Mouse (Mus musculus) intestine, embryonic 14.5 days (tissue): ENCODE data around the gene Cmip. TPM values are rescaled to one million over a fixed set of nuclear protein-coding genes. Genes with fewer than 3 reads are reported as not detected.
A peak's percentile ranks its signal among the peaks of the same experiment; 100 is the strongest.

Experiments
- ATAC-seq: fragments of 200-750 bp; cut with Nextera tagmentation; replicated peaks from 2 replicates; pipeline ENCODE4 v1.8.0; 2017; ENCODE audit warnings: low read depth, moderate number of reproducible peaks, moderate TSS enrichment, moderate library complexity; ENCODE audit not compliant: low FRiP score, low TSS enrichment
- DNase-seq: peaks from one replicate; pipeline ENCODE4 v3.0.0-alpha.2; 2018; ENCODE audit warnings: low spot score
- H3K27ac ChIP-seq: fragments of 300-500 bp; sonication (generic); 2 replicates; pipeline ENCODE4 v1.5.1; 2014; ENCODE audit warnings: low read depth, mild to moderate bottlenecking, control low read depth
- H3K27me3 ChIP-seq: fragments of 300-500 bp; sonication (generic); replicated peaks from 2 replicates; pipeline ENCODE4 v1.6.1; 2014; ENCODE audit warnings: low read length, control low read depth; ENCODE audit not compliant: control insufficient read depth, insufficient read depth
- H3K36me3 ChIP-seq: fragments of 300-500 bp; sonication (generic); 2 replicates; pipeline ENCODE4 v1.6.1; 2014; ENCODE audit warnings: low read length, control low read depth; ENCODE audit not compliant: control insufficient read depth, insufficient read depth
- H3K4me1 ChIP-seq: fragments of 300-500 bp; sonication (generic); replicated peaks from 2 replicates; pipeline ENCODE4 v1.6.1; 2014; ENCODE audit warnings: low read length, control low read depth, mixed read lengths; ENCODE audit not compliant: control insufficient read depth, insufficient read depth
- H3K4me2 ChIP-seq: fragments of 300-500 bp; sonication (generic); 2 replicates; pipeline ENCODE4 v1.6.1; 2014; ENCODE audit warnings: low read length
- H3K4me3 ChIP-seq: fragments of 300-500 bp; sonication (generic); 2 replicates; pipeline ENCODE4 v1.5.1; 2014; ENCODE audit warnings: low read depth, low read length, control low read depth, mixed read lengths
- H3K9ac ChIP-seq: fragments of 300-500 bp; sonication (generic); 2 replicates; pipeline ENCODE4 v1.6.1; 2014; ENCODE audit warnings: mild to moderate bottlenecking, low read length
- H3K9me3 ChIP-seq: fragments of 300-500 bp; sonication (generic); 2 replicates; pipeline ENCODE4 v1.6.1; 2016; ENCODE audit warnings: low read length, control low read depth; ENCODE audit not compliant: control insufficient read depth
- WGBS: fragments of 180-500 bp; shearing (Covaris S2); extraction: QIAGEN DNeasy Blood & Tissue Kit; methylation state at CpG from one replicate; pipeline ENCODE4 v1.1.7; 2014; 5-methylcytosine and 5-hydroxymethylcytosine counted together
- polyA plus RNA-seq: library from polyadenylated mRNA; unstranded; fragments of >200 nt; fragmentation: Nextera tagmentation; extraction: Ambion mirVana; gene quantifications from 2 replicates; pipeline ENCODE4 v1.2.1, GENCODE M21; 2014

The Cmip gene
- polyA plus RNA-seq, 1 experiment from 2014 or later: 22.4 TPM

- Histone ChIP-seq H3K27ac (peak overlapping the region; percentile 3; the same call in 1 of the 2 replicates), H3K4me3 (no peak overlapping the region), H3K27me3 (no peaks in the 10 kb centered on the region), H3K9ac (no peak overlapping the region), H3K36me3 (no peaks in the 10 kb centered on the region), H3K4me1 (peaks cover 44% of the 10 kb centered on the region), H3K9me3 (no peaks in the 10 kb centered on the region), H3K4me2 (peak overlapping the region; percentile 89)
- 36% methylated on average over 14 of the region's 14 CpGs for WGBS
- ATAC-seq: no peak
- DNase-seq: no peak
Observed at GRCm38 (mm10) chr8:117260930-117261475, 4.1 kb downstream of the Cmip start.

GRCm38 (mm10) chr8:117261702-117262101 is 4.8 kb downstream of the Cmip start:
- no peak overlapping the region for H3K4me3 ChIP-seq
- no peak for DNase-seq
- no peak overlapping the region for H3K27ac ChIP-seq
- no peaks in the 10 kb centered on the region for H3K27me3 ChIP-seq
- peaks cover 44% of the 10 kb centered on the region for H3K4me1 ChIP-seq
- H3K36me3 ChIP-seq: no peaks in the 10 kb centered on the region
- H3K9ac ChIP-seq: no peak overlapping the region
- 39% methylated on average over 9 of the region's 9 CpGs for WGBS
- no peak for ATAC-seq
- H3K4me2 ChIP-seq: peak overlapping the region; percentile 89
- H3K9me3 ChIP-seq: no peaks in the 10 kb centered on the region

- Histone ChIP-seq H3K9ac (no peak overlapping the region), H3K4me3 (no peak overlapping the region), H3K27ac (no peak overlapping the region), H3K9me3 (no peaks in the 10 kb centered on the region), H3K36me3 (no peaks in the 10 kb centered on the region), H3K27me3 (no peaks in the 10 kb centered on the region), H3K4me1 (peaks cover 44% of the 10 kb centered on the region), H3K4me2 (no peak overlapping the region)
- 40% methylated on average over 8 of the region's 8 CpGs for WGBS
- DNase-seq: no peak
- no peak for ATAC-seq
Observed at GRCm38 (mm10) chr8:117262685-117263084, 5.8 kb downstream of the Cmip start.

GRCm38 (mm10) chr8:117263442-117263841 is 6.6 kb downstream of the Cmip start:
- H3K27me3 ChIP-seq: no peaks in the 10 kb centered on the region
- H3K9ac ChIP-seq: no peak overlapping the region
- DNase-seq (no peak), ATAC-seq (no peak)
- H3K27ac ChIP-seq: no peak overlapping the region
- 47% methylated on average over 6 of the region's 6 CpGs for WGBS
- no peaks in the 10 kb centered on the region for H3K36me3 ChIP-seq
- H3K4me3 ChIP-seq: no peak overlapping the region
- H3K4me2 ChIP-seq: no peak overlapping the region
- H3K9me3 ChIP-seq: no peaks in the 10 kb centered on the region
- peaks cover 42% of the 10 kb centered on the region for H3K4me1 ChIP-seq

- Histone ChIP-seq H3K4me2 (no peak overlapping the region), H3K36me3 (no peaks in the 10 kb centered on the region), H3K27ac (no peak overlapping the region), H3K4me1 (peaks cover 26% of the 10 kb centered on the region), H3K9me3 (no peaks in the 10 kb centered on the region), H3K9ac (no peak overlapping the region), H3K4me3 (no peak overlapping the region), H3K27me3 (no peaks in the 10 kb centered on the region)
- DNase-seq (no peak), ATAC-seq (no peak)
- WGBS: 76% methylated on average over 5 of the region's 5 CpGs
Observed at GRCm38 (mm10) chr8:117265079-117265478, 8.2 kb downstream of the Cmip start.

GRCm38 (mm10) chr8:117267403-117268129 is 10.7 kb downstream of the Cmip start:
- H3K4me1 ChIP-seq: peaks cover 6% of the 10 kb centered on the region; the same call in 1 of the 2 replicates
- no peaks in the 10 kb centered on the region for H3K27me3 ChIP-seq
- DNase-seq (no peak), ATAC-seq (no peak)
- H3K9ac ChIP-seq: no peak overlapping the region
- no peak overlapping the region for H3K27ac ChIP-seq
- H3K4me3 ChIP-seq: no peak overlapping the region
- no peaks in the 10 kb centered on the region for H3K9me3 ChIP-seq
- 89% methylated on average over 11 of the region's 11 CpGs for WGBS
- H3K36me3 ChIP-seq: 0 out of 2 replicates have a peak, but pooled peaks cover 2% of the 10 kb centered on the region
- no peak overlapping the region for H3K4me2 ChIP-seq

GRCm38 (mm10) chr8:117278234-117278633 is 21.4 kb downstream of the Cmip start:
- WGBS: 91% methylated on average over 10 of the region's 10 CpGs
- DNase-seq (no peak), ATAC-seq (no peak)
- no peak overlapping the region for H3K4me2 ChIP-seq
- H3K36me3 ChIP-seq: no peaks in the 10 kb centered on the region
- H3K4me1 ChIP-seq: peaks cover 38% of the 10 kb centered on the region
- H3K27ac ChIP-seq: peak overlapping the region; percentile 27; the same call in 1 of the 2 replicates
- H3K9me3 ChIP-seq: no peaks in the 10 kb centered on the region
- H3K9ac ChIP-seq: no peak overlapping the region
- no peaks in the 10 kb centered on the region for H3K27me3 ChIP-seq
- H3K4me3 ChIP-seq: no peak overlapping the region

- Histone ChIP-seq H3K4me3 (no peak overlapping the region), H3K4me2 (no peak overlapping the region), H3K36me3 (no peaks in the 10 kb centered on the region), H3K27me3 (no peaks in the 10 kb centered on the region), H3K9ac (no peak overlapping the region), H3K27ac (peak overlapping the region; percentile 27; the same call in 1 of the 2 replicates), H3K4me1 (peaks cover 38% of the 10 kb centered on the region), H3K9me3 (no peaks in the 10 kb centered on the region)
- 79% methylated on average over 20 of the region's 20 CpGs for WGBS
- no peak for DNase-seq
- ATAC-seq: no peak
Observed at GRCm38 (mm10) chr8:117278668-117279132, 21.8 kb downstream of the Cmip start.
